Mouse (Mus musculus): ENCODE measurements around the gene Kctd18. TPM values are rescaled to one million over a fixed set of nuclear protein-coding genes. Genes with fewer than 3 reads are reported as not detected.

Gene Kctd18
- polyA plus RNA-seq, 1 experiment from 2014 or later: 13.6 TPM

DNA sequence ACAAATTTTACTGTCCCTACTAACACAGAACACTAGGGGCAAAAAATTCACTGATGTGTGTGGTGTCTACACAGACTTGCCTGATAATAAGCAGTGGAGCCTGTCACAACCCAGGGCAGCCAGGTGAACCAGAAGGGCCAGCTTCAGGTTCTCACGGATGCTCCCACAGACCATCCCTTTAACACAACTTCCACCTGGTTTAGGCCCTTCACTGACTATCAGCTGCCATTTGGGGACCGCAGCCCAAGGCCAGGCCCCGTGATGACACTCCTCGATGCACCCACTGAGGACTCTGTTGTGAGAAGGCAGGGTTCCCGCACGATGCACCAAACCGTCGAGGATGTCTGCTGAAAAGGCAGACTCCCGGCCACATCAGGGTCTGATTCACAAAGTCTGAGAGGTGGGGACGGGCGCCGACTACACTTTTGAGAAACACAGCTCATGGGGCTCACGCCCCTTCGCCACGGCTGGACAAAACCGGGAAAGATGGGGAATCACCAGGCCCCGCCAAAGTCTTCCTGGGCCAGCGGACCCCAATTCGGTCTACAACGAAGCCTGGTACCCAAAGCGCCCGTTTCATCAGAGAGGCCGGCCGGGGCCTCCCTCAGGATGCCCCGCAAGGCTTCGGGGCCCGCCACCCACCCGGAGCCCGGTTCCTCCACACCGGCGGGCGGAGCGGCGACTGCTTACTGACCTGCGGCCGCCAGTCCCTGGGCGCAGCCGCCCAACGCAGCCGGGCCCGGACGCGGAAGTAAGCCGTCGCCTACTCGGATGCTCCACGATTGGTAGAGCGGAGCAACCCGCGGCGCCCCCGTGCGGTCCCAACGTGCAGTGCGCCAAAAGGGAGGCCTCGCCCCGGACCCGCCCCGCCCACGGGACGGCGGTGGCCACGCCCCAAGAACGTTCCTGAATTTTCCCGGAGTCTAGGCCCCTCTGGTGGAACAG lies 49.2 kb downstream of the Kctd18 start:
- no peaks in the 10 kb centered on the region for H3K9me3 ChIP-seq (ENCODE audit: low read length)
- no peaks in the 10 kb centered on the region for H3K27me3 ChIP-seq (replicated peaks; ENCODE audit: insufficient read depth, low read length)
- 1% methylated on average over 59 of the region's 65 CpGs for WGBS
- peaks cover 9% of the 10 kb centered on the region; the same call in 1 of the 2 replicates for H3K4me1 ChIP-seq (ENCODE audit: insufficient read depth, low read depth, low read length)
- peak overlapping the region; percentile 87 for H3K27ac ChIP-seq (ENCODE audit: low read length)
- peak; percentile 99 for ATAC-seq
- peak; percentile 95 for DNase-seq (ENCODE audit: low spot score)
- peak overlapping the region; percentile 93 for H3K9ac ChIP-seq (replicated peaks; ENCODE audit: low read depth)
- TF ChIP-seq CTCF (IDR thresholded peaks at IDR 0.05) (peak; percentile 91), EP300 (IDR thresholded peaks at IDR 0.05) (no peak)
- H3K4me2 ChIP-seq (replicated peaks; ENCODE audit: low read depth, low read length): peak overlapping the region; percentile 74
- H3K36me3 ChIP-seq (ENCODE audit: insufficient read depth, low read length): peaks cover 8% of the 10 kb centered on the region; the same call in 1 of the 2 replicates
- H3K4me3 ChIP-seq (ENCODE audit: low read depth, low read length): peak overlapping the region; percentile 85

DNA sequence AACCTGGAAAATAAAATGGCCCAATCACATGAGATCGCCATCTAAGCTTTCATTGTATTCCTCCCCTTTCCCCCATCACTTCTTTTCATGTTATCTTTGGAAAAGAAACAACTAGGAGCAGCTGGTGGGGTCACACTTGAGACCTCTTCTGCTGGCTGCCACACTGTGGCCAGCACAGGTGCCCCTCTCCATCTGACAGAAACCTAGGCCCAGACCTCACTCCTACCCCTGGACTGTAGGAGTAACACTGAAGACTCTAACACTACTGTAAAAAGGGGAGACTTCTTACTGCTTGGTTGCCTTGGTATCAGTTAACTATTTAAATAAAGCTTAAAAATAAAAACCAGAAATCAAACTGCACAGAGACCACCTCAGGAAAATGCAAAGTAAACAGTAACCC lies 63.0 kb downstream of the Kctd18 start:
- H3K36me3 ChIP-seq (ENCODE audit: insufficient read depth, low read length): peaks cover 15% of the 10 kb centered on the region; the same call in 1 of the 2 replicates

GRCm38 (mm10) chr1:57954376-57954765 lies 64.4 kb downstream of the Kctd18 start:
- ATAC-seq (no peak), DNase-seq (ENCODE audit: low spot score) (no peak)
- peaks cover 9% of the 10 kb centered on the region; the same call in 1 of the 2 replicates for H3K36me3 ChIP-seq (ENCODE audit: insufficient read depth, low read length)
- no peak overlapping the region for H3K4me2 ChIP-seq (replicated peaks; ENCODE audit: low read depth, low read length)
- H3K9ac ChIP-seq (replicated peaks; ENCODE audit: low read depth): no peak overlapping the region
- no peaks in the 10 kb centered on the region for H3K27me3 ChIP-seq (replicated peaks; ENCODE audit: insufficient read depth, low read length)
- no peak overlapping the region for H3K27ac ChIP-seq (ENCODE audit: low read length)
- H3K4me3 ChIP-seq (ENCODE audit: low read depth, low read length): no peak overlapping the region
- no peaks in the 10 kb centered on the region for H3K9me3 ChIP-seq (ENCODE audit: low read length)
- 65% methylated on average over 5 of the region's 5 CpGs for WGBS
- TF ChIP-seq CTCF (IDR thresholded peaks at IDR 0.05) (no peak), EP300 (IDR thresholded peaks at IDR 0.05) (no peak)
- no peaks in the 10 kb centered on the region for H3K4me1 ChIP-seq (ENCODE audit: insufficient read depth, low read depth, low read length)

More for the DNA sequence above, 63.0 kb downstream of the Kctd18 start:
- no peaks in the 10 kb centered on the region for H3K9me3 ChIP-seq (ENCODE audit: low read length)
- H3K4me1 ChIP-seq (ENCODE audit: insufficient read depth, low read depth, low read length): no peaks in the 10 kb centered on the region
- no peaks in the 10 kb centered on the region for H3K27me3 ChIP-seq (replicated peaks; ENCODE audit: insufficient read depth, low read length)
- no peak for DNase-seq (ENCODE audit: low spot score)
- WGBS: 94% methylated on average over 1 of the region's 1 CpGs
- no peak overlapping the region for H3K4me3 ChIP-seq (ENCODE audit: low read depth, low read length)
- H3K4me2 ChIP-seq (replicated peaks; ENCODE audit: low read depth, low read length): no peak overlapping the region
- TF ChIP-seq EP300 (IDR thresholded peaks at IDR 0.05) (no peak), CTCF (IDR thresholded peaks at IDR 0.05) (no peak)
- no peak for ATAC-seq
- H3K27ac ChIP-seq (ENCODE audit: low read length): no peak overlapping the region
- H3K9ac ChIP-seq (replicated peaks; ENCODE audit: low read depth): no peak overlapping the region

GRCm38 (mm10) chr1:57953586-57954375 lies 65.0 kb downstream of the Kctd18 start:
- ATAC-seq: no peak
- no peaks in the 10 kb centered on the region for H3K9me3 ChIP-seq (ENCODE audit: low read length)
- H3K27me3 ChIP-seq (replicated peaks; ENCODE audit: insufficient read depth, low read length): no peaks in the 10 kb centered on the region
- no peak for DNase-seq (ENCODE audit: low spot score)
- no peak overlapping the region for H3K9ac ChIP-seq (replicated peaks; ENCODE audit: low read depth)
- no peaks in the 10 kb centered on the region for H3K4me1 ChIP-seq (ENCODE audit: insufficient read depth, low read depth, low read length)
- no peak overlapping the region for H3K27ac ChIP-seq (ENCODE audit: low read length)
- no peak overlapping the region for H3K4me2 ChIP-seq (replicated peaks; ENCODE audit: low read depth, low read length)
- peaks cover 5% of the 10 kb centered on the region; the same call in 1 of the 2 replicates for H3K36me3 ChIP-seq (ENCODE audit: insufficient read depth, low read length)
- H3K4me3 ChIP-seq (ENCODE audit: low read depth, low read length): no peak overlapping the region
- TF ChIP-seq CTCF (IDR thresholded peaks at IDR 0.05) (no peak), EP300 (IDR thresholded peaks at IDR 0.05) (no peak)
- 81% methylated on average over 16 of the region's 16 CpGs for WGBS

DNA sequence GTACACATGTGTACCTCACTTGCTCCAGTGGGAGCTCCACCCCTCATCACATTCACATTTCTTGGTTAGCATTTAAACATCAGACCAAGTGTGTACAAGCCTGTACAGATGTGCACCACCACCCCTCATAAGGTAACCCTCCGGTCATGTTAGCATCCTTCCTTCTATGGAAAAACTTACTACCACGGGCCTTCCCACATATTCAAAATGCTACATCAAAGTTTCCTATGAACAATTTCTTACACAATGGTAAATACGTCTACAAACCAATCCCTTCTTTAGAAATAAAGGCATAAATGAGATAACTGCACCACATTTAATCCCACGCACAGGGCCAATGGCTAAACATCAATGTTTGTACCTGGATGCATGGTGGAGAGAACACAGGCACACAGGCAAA lies 66.2 kb downstream of the Kctd18 start:
- 0 out of 2 replicates have a peak, but pooled peaks cover 3% of the 10 kb centered on the region for H3K36me3 ChIP-seq (ENCODE audit: insufficient read depth, low read length)
- DNase-seq (ENCODE audit: low spot score): no peak

DNA sequence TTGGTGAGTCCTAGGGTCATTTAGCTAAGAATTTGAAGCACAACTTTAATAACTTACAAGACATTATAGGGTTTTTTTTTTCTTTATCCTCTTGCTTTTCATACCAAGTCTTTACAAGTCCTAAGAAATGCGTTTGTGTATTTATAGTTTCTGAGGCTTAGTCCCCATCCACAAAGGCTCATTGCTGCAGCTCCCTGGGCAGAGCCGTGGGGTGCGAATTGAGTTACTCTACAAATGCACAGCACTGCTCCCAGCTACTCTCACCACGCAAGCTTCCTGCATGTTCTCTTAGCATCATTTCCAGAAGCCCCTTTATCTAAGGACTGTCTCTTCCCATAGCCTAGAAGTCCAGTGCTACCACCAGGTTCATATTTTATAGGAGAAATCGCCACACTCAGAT lies 69.0 kb downstream of the Kctd18 start:
- 87% methylated on average over 5 of the region's 5 CpGs for WGBS
- TF ChIP-seq EP300 (IDR thresholded peaks at IDR 0.05) (no peak), CTCF (IDR thresholded peaks at IDR 0.05) (no peak)
- no peak for ATAC-seq

More for the DNA sequence above, 66.2 kb downstream of the Kctd18 start:
- no peak overlapping the region for H3K4me2 ChIP-seq (replicated peaks; ENCODE audit: low read depth, low read length)
- no peaks in the 10 kb centered on the region for H3K27me3 ChIP-seq (replicated peaks; ENCODE audit: insufficient read depth, low read length)
- WGBS: 94% methylated on average over 4 of the region's 4 CpGs
- no peak overlapping the region for H3K9ac ChIP-seq (replicated peaks; ENCODE audit: low read depth)
- no peak overlapping the region for H3K4me3 ChIP-seq (ENCODE audit: low read depth, low read length)
- no peaks in the 10 kb centered on the region for H3K4me1 ChIP-seq (ENCODE audit: insufficient read depth, low read depth, low read length)
- TF ChIP-seq CTCF (IDR thresholded peaks at IDR 0.05) (no peak), EP300 (IDR thresholded peaks at IDR 0.05) (no peak)
- no peaks in the 10 kb centered on the region for H3K9me3 ChIP-seq (ENCODE audit: low read length)
- H3K27ac ChIP-seq (ENCODE audit: low read length): no peak overlapping the region
- ATAC-seq: no peak

More for the DNA sequence above, 69.0 kb downstream of the Kctd18 start:
- DNase-seq (ENCODE audit: low spot score): no peak
- H3K36me3 ChIP-seq (ENCODE audit: insufficient read depth, low read length): no peaks in the 10 kb centered on the region
- H3K27ac ChIP-seq (ENCODE audit: low read length): no peak overlapping the region
- H3K27me3 ChIP-seq (replicated peaks; ENCODE audit: insufficient read depth, low read length): no peaks in the 10 kb centered on the region
- no peak overlapping the region for H3K4me2 ChIP-seq (replicated peaks; ENCODE audit: low read depth, low read length)
- H3K4me3 ChIP-seq (ENCODE audit: low read depth, low read length): no peak overlapping the region
- H3K9ac ChIP-seq (replicated peaks; ENCODE audit: low read depth): no peak overlapping the region
- H3K9me3 ChIP-seq (ENCODE audit: low read length): no peaks in the 10 kb centered on the region
- H3K4me1 ChIP-seq (ENCODE audit: insufficient read depth, low read depth, low read length): no peaks in the 10 kb centered on the region

Measured in lung, postnatal 0 days (tissue).